Mouse (Mus musculus) cerebellum, postnatal 10 days (tissue): ENCODE data around the gene Nsd1.

Experiments
- DNase-seq, 2 experiments: peaks; one replicate each; pipeline ENCODE4 v3.0.0; 2021; ENCODE audit warnings: mixed read lengths in 2 of 2

The Nsd1 gene

GRCm38 (mm10) chr13:55329683-55330566 lies 120.3 kb downstream of the Nsd1 start, which contains the start of gene Mxd3:
Mxd3 (minus strand) TSS chr13:55329823.
- DNase-seq: peak; percentile 94 to 95

- DNase-seq: no peak
Measured at GRCm38 (mm10) chr13:55330567-55331400, 121.2 kb downstream of the Nsd1 start.

DNA sequence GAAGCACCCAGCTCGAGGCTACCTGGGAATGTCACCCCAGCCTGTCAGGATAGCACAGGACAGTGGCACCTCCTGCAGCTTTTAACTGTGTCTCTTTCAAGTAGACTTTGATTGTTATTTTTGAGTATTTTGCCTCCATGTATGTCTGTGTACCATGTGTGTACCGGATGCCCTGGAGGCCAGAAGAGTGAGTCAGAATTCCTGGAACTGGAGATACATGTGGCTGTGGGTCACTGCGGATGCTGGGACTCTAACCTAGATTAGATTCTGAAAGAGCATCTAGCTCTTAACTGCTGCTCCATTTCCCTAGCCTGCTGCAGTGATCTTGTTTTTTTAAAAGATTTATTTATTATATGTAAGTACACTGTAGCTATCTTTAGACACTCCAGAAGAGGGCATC lies 122.7 kb downstream of the Nsd1 start:
- DNase-seq: no peak

GRCm38 (mm10) chr13:55335701-55336100 lies 126.1 kb downstream of the Nsd1 start:
- DNase-seq: no peak

GRCm38 (mm10) chr13:55337341-55337975 lies 127.9 kb downstream of the Nsd1 start:
- no peak for DNase-seq

DNA sequence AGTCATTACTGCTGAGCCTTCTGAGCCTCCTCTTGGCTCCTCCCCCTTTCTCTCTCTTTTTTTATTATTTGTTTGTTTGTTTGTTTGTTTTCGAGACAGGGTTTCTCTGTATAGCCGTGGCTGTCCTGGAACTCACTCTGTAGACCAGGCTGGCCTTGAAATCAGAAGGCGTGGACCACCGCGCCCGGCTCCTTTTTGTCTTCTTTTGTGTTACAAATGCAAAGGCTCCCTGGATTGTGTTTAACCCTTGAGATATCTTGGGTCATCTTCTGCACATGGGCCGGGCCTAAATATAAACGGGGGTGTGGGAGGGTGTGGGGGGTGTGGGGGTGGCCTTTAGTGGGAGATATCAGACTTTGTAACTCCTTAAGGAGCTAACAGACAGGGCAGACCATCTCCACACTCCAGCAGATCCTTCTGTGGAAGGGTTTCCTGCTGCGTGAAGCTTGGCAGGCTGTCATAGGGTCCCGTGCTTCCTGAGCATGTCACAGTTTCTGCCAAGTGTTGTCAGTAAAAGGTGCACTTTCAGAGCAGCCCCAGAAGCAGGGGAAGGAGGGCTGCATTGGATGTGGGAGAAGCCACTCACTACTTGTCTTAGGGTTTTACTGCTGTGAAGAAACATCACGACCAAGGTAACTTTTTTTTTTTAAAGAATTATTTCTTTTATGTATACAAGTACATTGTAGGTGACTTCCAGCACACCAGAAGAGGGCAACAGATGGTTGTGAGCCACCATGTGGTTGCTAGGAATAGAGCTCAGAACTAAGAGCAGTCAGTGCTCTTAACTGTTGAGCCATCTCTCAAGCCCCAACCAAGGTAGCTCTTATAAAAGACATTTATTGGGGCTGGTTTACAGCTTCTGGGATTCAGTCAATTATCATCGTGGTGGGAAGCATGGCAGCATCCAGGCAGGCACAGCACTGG lies 128.8 kb downstream of the Nsd1 start:
- DNase-seq: peak; percentile 63 to 69

GRCm38 (mm10) chr13:55339259-55339658 lies 129.7 kb downstream of the Nsd1 start:
- no peak for DNase-seq

GRCm38 (mm10) chr13:55342469-55342868 lies 132.9 kb downstream of the Nsd1 start:
- no peak for DNase-seq

- DNase-seq: peak in 1 of 2 experiments; percentile 47
Measured at GRCm38 (mm10) chr13:55344286-55344685, 134.7 kb downstream of the Nsd1 start.

- DNase-seq: no peak
Measured at GRCm38 (mm10) chr13:55346745-55347144, 137.2 kb downstream of the Nsd1 start.

DNA sequence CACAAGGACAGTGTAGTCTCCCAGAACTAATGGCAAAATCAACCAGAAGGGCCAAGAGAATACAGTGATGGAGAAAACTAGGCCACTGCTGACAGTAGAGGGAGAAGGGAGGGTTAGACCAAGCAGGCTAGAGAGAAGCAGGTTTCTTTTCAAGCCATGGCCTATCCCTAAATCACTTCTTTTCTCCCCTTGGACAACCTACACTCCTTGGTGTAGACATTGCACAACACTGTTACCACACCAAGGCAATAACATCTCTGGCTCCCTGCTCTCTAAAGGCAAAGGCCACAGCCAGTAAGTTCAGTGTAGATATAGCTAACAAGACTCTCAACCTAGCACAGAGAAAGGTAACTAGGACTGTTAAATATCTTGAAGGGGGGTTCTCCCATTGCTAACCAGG lies 151.6 kb downstream of the Nsd1 start:
- DNase-seq: no peak

- no peak for DNase-seq
Measured at GRCm38 (mm10) chr13:55361974-55362452, 152.4 kb downstream of the Nsd1 start.

DNA sequence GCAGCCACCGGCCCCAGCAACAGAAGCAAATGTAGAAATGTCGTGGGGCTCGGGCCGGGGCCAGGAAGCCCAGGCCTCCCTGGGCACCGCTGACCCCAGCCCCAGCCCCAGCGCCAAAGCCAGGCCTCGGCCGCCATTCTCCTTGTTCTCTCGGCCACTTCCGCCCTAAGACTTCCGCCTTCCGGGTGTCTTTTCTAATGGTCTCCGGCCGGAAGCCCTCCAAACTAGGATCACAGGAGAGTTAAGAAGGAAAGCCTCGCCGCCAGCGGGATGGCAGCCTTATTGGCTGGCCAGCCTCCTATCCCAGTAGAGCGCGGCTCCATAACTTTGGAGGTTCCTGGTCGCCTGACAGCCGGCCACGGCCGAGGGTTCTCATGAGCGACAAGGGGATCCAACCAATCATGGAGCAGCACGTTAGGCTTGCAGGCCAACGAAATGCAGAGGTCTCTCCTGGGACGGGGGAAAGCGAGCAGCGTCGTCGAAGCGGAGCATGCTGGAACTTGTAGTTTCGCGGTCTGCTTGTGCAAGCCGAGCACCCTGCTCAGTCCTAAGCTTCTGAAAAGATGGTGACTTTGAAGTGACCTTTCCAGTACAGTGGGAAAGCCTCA lies 153.0 kb downstream of the Nsd1 start, which contains the start of gene Lman2:
Gene Lman2, minus strand, starts transcription at position 331 of the 608 bp plus-strand sequence.
- DNase-seq: peak; percentile 96 to 98
